Mouse (Mus musculus): Measurements from ENCODE around the gene 4931422A03Rik.

GRCm38 (mm10) chr2:103926586-103927113, 101.5 kb downstream of the 4931422A03Rik start:
- TF ChIP-seq CTCF (IDR thresholded peaks at IDR 0.05; ENCODE audit: borderline replicate concordance, control insufficient read depth, extremely low read depth, insufficient read depth, low read length, poor library complexity) (no peak), POLR2A (IDR thresholded peaks at IDR 0.05; ENCODE audit: control insufficient read depth, extremely low read depth, insufficient read depth, low read length, poor library complexity) (no peak)
